Mouse (Mus musculus) CD4-positive, CD25-positive, alpha-beta regulatory T cell, adult 4 months (primary cell): ENCODE results near the gene Cfap54. TPM values are rescaled to one million over a fixed set of nuclear protein-coding genes. Genes with fewer than 3 reads are reported as not detected.

Experiments
- ATAC-seq: one replicate; pipeline ENCODE4 v1.8.0; 2017
- polyA plus RNA-seq, 2 experiments: library from polyadenylated mRNA; unstranded; fragments of 100-300 nt; shearing (Covaris generic); gene quantifications; one replicate each; pipeline ENCODE4 v1.2.1; 2017

Gene Cfap54
- polyA plus RNA-seq, result 1 to 10 TPM; 1.6 to 2.3 TPM

- peak; percentile 97 for ATAC-seq
Measured at GRCm38 (mm10) chr10:93081133-93081779, at the start of gene Cfap54. Gene Cfap54, minus strand, starts transcription at chr10:93081618.

DNA sequence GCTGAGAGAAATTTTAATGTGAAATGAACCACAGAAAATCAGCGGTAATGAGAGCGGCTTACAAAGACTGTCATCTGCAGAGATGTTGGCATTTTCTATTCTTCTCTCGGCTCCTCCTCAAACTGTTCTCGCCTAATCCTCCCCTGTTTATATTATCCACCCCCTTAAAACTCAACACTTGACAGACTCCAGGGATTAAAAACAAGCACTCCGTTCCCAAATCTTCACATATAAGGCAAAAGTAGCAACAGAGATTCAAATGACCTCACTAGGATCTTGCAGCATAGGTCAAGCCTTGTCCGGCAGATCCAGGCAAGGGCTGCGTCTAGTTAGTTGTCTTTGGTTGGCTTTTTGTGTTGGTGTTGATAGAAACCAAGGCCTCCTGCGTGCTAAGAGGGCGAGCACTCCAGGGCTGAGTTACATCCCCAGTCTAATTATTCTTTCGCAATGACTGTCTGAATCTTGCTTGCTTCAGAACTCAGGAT is 49.1 kb upstream of the Cfap54 start:
- ATAC-seq, result no peak

- ATAC-seq, result no peak
Measured at GRCm38 (mm10) chr10:93129904-93130455, 48.6 kb upstream of the Cfap54 start.

- no peak for ATAC-seq
Measured at GRCm38 (mm10) chr10:93129345-93129744, 47.9 kb upstream of the Cfap54 start.

DNA sequence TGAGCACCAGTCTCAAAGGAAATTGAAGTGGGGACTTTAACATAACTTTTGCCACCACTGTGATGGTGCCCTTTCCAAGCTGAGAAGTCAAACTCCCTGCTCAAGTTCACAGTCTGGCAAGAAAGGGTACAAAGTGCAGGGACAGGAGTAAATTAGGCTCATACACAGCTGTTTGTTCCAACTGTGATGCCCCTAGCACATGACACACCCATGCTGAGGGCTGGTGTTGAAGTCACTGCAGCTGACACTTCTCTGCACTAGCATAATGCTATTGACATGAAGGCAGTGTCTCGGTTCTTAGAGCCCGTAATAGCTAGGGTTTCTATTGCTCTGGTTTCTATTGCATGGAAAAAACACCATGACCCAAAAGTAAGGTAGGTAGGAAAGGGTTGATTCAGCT is 47.1 kb upstream of the Cfap54 start:
- no peak for ATAC-seq

DNA sequence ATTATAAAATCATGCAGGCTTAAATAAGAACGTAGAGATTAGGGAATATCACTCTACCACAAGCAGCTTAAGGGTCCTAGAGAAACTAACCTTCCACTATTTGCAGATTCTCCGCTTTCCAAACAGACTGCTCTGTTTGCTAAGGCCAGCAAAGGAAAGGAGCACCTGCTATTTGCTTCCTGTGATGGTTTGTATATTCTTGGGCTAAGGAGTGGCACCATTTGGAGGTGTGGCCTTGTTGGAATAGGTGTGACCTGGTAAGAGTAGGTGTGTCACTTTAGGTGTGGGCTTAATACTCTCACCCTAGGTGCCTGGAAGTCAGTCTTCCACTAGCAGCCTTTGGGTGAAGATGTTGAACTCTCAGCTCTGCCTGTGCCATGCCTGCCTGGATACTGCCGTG is 44.6 kb upstream of the Cfap54 start:
- ATAC-seq, result no peak

DNA sequence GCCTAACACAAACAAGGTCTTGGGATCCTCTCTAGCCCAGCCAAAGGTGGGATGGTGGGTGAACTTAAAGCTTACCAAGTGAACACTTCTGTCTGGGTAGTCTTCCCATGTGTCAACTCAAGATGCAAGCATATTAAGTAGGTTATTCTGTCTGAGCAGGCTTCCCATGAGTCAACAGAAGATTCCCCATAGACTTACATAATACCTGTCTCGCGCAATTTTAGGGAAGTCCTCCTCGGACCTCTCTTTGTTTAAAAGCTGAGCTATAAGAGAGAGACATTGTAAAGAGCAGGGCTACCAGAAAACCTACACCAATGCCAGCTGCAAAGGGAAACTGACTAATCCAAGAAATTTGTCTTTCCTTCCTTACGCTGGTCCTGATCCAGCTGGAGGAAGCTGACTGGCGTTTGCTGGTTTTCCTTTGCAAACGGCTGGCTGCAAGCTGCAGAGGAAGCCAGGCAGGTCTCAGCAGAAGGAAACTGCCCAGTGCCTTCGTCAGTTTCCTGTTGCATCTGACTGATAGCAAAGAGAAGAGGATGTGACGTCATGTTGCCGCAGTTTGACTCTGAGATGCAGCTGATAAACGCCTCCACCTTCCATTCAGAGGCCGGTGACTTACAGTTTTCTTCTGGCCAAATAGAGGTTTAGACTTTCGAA is 42.7 kb upstream of the Cfap54 start:
- peak; percentile 96 for ATAC-seq

- ATAC-seq, result peak; percentile 25
Measured at GRCm38 (mm10) chr10:93123310-93123709, 41.9 kb upstream of the Cfap54 start.

- ATAC-seq, result peak; percentile 45
Measured at GRCm38 (mm10) chr10:93122399-93123184, 41.2 kb upstream of the Cfap54 start.

DNA sequence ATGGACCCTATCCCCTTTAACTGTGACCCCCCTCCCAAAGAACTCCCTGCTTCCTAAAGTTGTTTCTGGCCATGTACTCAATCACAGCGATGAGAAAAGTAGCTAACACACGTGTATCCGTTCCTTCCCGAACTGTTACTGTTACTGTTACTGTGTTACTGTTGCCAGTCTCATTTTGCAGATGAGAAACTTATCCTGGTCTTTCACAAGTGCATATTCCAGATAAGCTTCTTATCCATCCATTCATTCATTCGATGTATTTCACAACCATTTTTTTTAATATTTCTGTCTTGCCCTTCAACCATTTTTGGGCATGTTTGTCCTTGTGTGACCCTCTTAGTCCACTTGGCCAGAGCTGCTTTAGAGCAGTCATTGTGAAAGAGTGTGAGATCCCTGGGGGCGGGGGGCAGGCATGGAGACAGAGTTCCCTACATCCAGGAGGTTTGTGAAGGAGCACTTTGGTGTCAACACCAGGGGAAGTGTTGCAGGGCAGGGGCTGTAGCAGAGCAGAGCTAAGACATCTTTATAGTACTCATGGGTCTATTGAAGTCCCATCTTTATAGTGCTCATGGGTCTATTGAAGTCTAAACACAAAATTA is 39.9 kb upstream of the Cfap54 start:
- no peak for ATAC-seq

DNA sequence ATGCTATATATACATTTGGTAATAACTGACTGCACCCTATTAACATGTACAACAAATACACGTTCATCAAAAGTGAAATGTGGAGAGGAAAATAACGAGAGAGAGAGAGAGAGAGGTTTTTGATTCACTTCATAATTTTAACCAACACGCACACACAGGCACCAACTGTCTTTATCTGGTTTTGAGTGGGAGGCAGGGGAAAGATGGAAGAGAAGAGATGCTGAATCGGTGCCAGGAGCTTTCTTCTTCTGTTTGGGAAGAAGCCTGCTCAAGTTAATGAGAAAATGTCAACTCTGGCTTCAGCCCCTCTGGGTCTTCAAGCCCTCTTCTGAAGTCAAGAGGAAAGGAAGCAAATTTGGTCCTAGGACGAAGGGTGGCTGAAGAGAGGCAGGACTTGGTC is 38.4 kb upstream of the Cfap54 start:
- no peak for ATAC-seq

GRCm38 (mm10) chr10:93116636-93117035 is 35.2 kb upstream of the Cfap54 start:
- no peak for ATAC-seq

GRCm38 (mm10) chr10:93115743-93116142 is 34.3 kb upstream of the Cfap54 start:
- no peak for ATAC-seq

GRCm38 (mm10) chr10:93114782-93115181 is 33.4 kb upstream of the Cfap54 start:
- ATAC-seq, result no peak

DNA sequence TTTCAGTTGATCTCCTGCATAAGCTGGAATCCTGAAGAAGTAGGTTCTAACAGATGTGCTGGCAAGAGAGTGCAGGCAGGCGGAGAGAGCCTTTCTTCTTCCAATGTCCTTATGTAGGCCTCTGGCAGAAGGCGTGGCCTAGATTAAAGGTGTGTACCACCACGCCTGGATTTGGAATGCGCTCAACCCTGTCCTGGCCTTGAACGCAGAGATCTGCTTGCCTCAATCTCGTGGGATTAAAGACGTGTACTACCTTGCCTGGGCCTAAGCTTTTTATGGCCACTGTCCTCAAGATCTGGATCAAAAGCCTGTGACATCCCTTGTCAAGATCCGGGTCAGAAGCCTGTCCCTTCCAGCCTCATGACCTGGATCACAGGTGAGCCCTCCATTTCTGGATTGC is 32.5 kb upstream of the Cfap54 start:
- no peak for ATAC-seq

GRCm38 (mm10) chr10:93112021-93112420 is 30.6 kb upstream of the Cfap54 start:
- no peak for ATAC-seq

DNA sequence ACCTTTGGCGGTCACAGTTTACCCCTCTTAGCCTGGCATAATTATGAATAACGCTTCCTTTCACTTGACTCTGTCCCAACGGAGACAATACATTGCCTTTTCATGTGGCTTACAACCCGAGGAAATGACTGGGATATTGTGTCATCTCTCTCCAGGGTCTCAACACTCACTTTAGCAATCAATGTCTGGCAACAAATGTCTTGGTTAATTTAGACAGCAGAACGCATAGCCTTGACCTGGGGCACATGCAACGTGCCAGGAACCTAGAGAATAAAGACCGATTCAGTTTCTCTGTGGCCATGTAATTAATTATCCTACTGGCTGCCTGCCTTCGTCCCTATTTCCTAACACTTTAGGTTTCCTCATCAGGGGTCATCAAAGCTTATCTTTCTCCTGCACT is 30.0 kb upstream of the Cfap54 start:
- ATAC-seq, result no peak

- no peak for ATAC-seq
Measured at GRCm38 (mm10) chr10:93105358-93105757, 23.9 kb upstream of the Cfap54 start.

- no peak for ATAC-seq
Measured at GRCm38 (mm10) chr10:93104357-93104756, 22.9 kb upstream of the Cfap54 start.

DNA sequence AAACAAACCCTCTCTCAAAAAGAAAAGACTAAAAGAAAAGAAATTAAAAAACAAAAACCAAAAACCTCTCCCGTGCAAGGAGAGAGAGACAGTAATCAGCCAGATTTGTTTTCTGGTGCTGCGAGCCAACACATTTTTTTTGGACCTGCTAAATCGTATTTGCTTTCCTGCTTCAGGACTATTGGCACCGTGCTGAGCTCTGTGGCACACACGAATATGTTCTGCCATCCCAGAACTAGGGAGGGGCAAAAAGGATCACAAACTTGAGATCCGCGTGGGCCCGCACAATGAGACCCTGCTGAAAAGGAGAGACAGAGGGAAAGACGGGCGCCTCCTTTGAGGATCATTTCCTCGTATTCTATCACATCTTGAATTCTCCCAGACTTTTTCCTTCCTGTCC is 22.3 kb upstream of the Cfap54 start:
- ATAC-seq, result no peak

DNA sequence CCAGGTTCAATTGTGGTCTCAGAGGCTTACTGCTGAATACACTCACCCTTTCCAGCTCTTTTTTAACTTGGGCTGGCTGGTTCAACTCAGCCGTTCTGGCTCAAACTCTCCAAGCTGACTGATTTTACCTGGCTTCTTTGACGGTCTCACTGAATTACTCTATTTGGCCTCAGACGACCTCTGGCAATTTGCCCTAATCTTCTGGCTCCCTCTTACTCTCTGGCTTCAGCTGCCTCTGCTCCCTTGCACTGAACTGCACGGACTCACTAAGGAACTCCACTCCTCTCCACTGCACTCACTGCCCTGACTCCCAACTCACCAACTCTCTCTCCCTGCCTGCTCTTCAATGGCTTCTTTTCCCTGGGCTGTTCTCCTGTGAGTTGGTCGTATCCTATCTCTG is 20.9 kb upstream of the Cfap54 start:
- ATAC-seq, result no peak

DNA sequence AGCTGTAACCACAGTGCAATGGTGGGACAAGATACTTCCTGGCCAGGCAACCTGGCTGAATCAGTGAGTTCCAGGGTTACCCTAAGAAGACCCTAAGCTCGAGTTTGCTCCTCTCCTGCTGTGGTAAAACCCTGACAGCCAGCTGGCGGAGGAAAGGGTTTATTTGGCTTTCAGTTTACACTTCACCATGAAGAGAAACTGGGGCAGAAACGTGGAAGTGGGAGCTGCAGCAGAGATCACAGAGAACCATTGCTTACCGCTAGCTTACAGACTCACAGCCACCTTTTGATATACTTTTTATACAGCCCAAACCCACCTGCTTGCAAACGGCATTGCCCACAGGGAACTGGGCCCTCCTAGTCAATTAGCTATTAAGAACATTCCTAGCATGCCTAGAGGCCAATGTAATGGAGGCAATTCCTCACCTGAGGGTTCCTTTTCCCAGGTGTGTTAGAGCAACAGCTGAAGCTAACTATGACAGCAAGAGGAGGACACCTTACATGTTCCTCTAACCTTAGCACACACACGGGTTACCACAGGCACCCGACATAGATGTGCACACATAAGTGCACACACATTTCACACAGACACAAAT is 16.9 kb upstream of the Cfap54 start:
- ATAC-seq, result no peak
